Mouse (Mus musculus) hindbrain, embryonic 10.5 days (tissue): Measurements from ENCODE around the gene Fibcd1. TPM values are rescaled to one million over a fixed set of nuclear protein-coding genes. Genes with fewer than 3 reads are reported as not detected.
A peak's percentile ranks its signal among the peaks of the same experiment; 100 is the strongest.

ENCODE experiments used
- DNase-seq: peaks from one replicate; pipeline ENCODE4 v3.0.0-alpha.2; 2017; ENCODE audit warnings: low spot score
- H3K27ac ChIP-seq: fragments of 300-500 bp; sonication (generic); 2 replicates; pipeline ENCODE4 v1.5.1; 2016; ENCODE audit warnings: mild to moderate bottlenecking, moderate library complexity
- H3K27me3 ChIP-seq: fragments of 300-500 bp; sonication (generic); 2 replicates; pipeline ENCODE4 v1.6.1; 2016; ENCODE audit warnings: mild to moderate bottlenecking; ENCODE audit not compliant: poor library complexity, insufficient read depth, severe bottlenecking
- H3K36me3 ChIP-seq: fragments of 300-500 bp; sonication (generic); 2 replicates; pipeline ENCODE4 v1.6.1; 2016; ENCODE audit warnings: mild to moderate bottlenecking, moderate library complexity
- H3K4me1 ChIP-seq: fragments of 300-500 bp; sonication (generic); replicated peaks from 2 replicates; pipeline ENCODE4 v1.6.1; 2016; ENCODE audit warnings: mild to moderate bottlenecking
- H3K4me3 ChIP-seq: fragments of 300-500 bp; sonication (generic); 2 replicates; pipeline ENCODE4 v1.5.1; 2016; ENCODE audit warnings: mild to moderate bottlenecking, moderate library complexity
- H3K9me3 ChIP-seq: fragments of 300-500 bp; sonication (generic); 2 replicates; pipeline ENCODE4 v1.6.1; 2016; ENCODE audit warnings: mild to moderate bottlenecking, moderate library complexity
- WGBS: fragments of 180-500 bp; shearing (Covaris S2); methylation state at CpG from one replicate; pipeline ENCODE4 v1.1.7; 2016; 5-methylcytosine and 5-hydroxymethylcytosine counted together
- polyA plus RNA-seq: library from polyadenylated mRNA; unstranded; fragments of >200 nt; fragmentation: Nextera tagmentation; extraction: Ambion mirVana; gene quantifications from 2 replicates; pipeline ENCODE4 v1.2.1, GENCODE M21; 2016

Fibcd1 gene
- 0.60 and 2.0 TPM in 2 replicates for polyA plus RNA-seq

DNA sequence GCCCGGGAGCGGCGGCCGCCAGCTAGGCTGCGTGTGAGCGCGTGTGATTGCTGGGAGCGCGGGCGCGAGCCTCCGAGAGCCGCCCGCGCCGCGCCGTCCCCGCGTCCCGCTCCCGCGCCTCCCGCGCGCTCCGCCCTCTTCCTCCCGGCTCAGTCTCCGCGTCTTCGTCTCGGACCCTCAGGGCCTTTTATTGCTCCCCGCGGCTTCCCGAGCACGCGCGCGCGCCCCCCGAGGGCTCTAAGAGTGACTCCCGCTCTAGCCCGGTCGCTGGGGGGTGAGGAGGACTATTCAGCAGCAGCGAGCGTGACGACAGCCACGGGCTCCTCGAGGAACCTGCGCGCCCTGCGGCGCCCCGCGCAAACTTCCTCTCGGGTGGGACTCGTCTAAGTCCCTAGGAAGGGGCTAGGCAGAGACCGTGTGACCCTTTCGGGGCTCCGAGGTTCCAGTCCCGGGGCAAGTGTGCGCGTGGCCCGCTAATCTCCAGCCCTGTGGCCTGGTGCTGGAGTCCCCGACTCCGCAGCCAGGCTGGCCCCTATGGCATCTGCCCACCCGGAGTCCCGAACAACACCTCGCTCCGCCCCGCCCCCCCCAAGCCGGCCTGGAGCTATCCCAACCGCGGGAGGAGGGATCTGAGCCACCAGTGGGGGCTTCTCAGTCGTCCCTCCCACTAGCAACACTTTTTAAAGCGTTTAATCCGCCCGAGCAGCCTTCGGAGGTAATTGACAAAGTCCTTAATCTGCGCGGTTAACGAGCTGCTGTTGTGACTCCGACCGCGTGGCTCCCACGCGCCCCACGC is at the start of gene Fibcd1:
Fibcd1 (minus strand) TSS at position 110 of the 796 bp plus-strand sequence.
- Histone ChIP-seq H3K27ac (peak within 1 kb of the TSS; percentile 74), H3K9me3 (no peaks in the 10 kb centered on the region), H3K27me3 (peaks cover 73% of the 10 kb centered on the region), H3K36me3 (no peaks in the 10 kb centered on the region), H3K4me1 (peaks cover 57% of the 10 kb centered on the region), H3K4me3 (peak within 1 kb of the TSS; percentile 67)
- peak; percentile 46 for DNase-seq
- under 1% methylated on average over 87 of the region's 88 CpGs for WGBS

DNA sequence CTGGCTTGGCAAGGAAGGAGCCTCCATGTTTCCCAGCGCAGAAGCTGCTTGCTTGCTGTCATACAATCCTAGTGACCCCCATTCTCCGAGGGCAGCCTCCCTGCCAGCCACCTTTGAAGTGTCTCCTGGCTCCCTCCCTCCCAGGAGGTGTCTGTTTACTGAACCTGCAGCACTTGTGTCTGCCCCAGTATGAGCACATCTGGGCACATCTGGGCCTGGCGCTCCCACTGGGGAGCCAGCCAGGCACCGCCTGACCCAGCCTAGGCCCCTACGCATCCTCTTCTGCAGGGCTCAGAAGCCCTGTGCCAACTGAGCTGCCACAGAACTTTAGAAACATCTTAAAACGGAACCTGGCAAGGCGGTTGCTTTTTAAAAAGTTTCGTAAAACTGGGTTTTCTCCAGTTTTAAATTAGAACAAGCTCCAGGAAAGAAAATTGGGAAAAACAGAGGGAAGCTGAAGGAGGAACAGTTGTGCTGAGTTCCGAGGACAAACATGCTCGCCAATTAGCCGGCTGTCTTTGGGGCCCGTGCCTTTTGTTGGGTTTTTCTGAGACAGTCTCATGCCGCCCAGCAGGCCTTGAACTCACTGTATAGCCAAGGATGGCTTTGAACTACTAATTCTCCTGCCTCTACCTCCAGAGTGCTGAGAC is 48.5 kb upstream of the Fibcd1 start:
- Histone ChIP-seq H3K27ac (no peak overlapping the region), H3K4me3 (no peak overlapping the region), H3K4me1 (peaks cover 50% of the 10 kb centered on the region), H3K36me3 (no peaks in the 10 kb centered on the region), H3K9me3 (no peaks in the 10 kb centered on the region), H3K27me3 (peaks cover 10% of the 10 kb centered on the region)
- WGBS: 45% methylated on average over 13 of the region's 13 CpGs
- peak; percentile 36 for DNase-seq

DNA sequence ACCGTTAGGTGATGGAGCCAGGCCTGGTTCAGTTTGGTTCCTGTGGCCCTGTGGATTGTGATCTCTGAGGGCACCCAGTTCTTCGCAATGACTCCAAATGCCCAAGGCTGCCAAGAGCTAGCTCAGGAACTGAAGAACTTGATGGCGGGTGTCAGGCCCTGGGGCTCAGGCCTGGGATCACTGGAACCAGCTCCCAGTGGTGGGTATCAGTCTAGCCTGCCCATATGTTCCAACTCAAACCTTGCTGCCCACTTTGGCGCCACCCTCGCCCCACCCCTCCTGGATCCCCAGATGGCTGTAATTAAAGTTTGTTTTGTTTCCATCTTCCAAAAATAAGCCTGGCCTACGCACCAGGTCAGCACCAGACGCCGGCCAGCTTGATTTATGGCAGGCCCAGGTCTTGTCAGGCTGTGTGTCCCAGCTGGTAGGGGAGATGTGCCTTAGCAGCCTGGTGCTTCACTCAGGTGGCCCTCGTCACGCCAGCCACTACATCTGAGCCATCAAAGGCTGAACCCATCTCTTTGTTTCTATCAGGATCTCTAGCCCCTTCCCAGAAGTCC is 47.4 kb upstream of the Fibcd1 start:
- Histone ChIP-seq H3K9me3 (no peaks in the 10 kb centered on the region), H3K27me3 (peaks cover 21% of the 10 kb centered on the region), H3K36me3 (no peaks in the 10 kb centered on the region), H3K27ac (peak overlapping the region; percentile 31; the same call in 1 of the 2 replicates), H3K4me3 (no peak overlapping the region), H3K4me1 (peaks cover 45% of the 10 kb centered on the region)
- WGBS: 76% methylated on average over 10 of the region's 10 CpGs
- no peak for DNase-seq

DNA sequence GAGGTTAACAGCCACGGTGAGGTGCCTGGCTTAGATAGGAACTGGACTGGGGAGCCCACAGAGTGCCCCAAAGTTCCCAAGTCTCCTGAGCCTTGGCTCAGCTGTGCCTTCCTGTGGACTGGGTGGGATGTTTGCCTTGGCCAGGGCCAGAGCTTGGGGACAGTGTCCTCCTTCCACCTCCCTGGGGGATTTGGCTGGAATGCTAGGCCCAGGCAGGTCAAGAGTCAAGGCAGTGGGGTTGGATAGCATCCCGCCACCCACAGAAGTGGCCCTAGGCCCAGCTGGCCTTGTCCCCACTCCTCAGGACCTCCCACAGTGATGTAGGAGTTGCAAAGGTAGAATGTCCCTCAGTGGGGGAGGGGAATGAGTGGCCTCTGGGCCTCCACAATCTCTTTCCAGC is 45.4 kb upstream of the Fibcd1 start:
- no peak for DNase-seq
- H3K9me3 ChIP-seq: no peaks in the 10 kb centered on the region
- peaks cover 41% of the 10 kb centered on the region for H3K27me3 ChIP-seq
- peaks cover 55% of the 10 kb centered on the region for H3K4me1 ChIP-seq
- H3K4me3 ChIP-seq: no peak overlapping the region
- WGBS: 86% methylated on average over 2 of the region's 2 CpGs
- peak overlapping the region; percentile 59 for H3K27ac ChIP-seq
- H3K36me3 ChIP-seq: no peaks in the 10 kb centered on the region

- Histone ChIP-seq H3K9me3 (no peaks in the 10 kb centered on the region), H3K27me3 (peaks cover 65% of the 10 kb centered on the region), H3K4me3 (peak overlapping the region; percentile 7; the same call in 1 of the 2 replicates), H3K36me3 (no peaks in the 10 kb centered on the region), H3K4me1 (peaks cover 33% of the 10 kb centered on the region), H3K27ac (no peak overlapping the region)
- no peak for DNase-seq
- 63% methylated on average over 1 of the region's 1 CpGs for WGBS
Measured at GRCm38 (mm10) chr2:31888871-31889270, 43.1 kb upstream of the Fibcd1 start.

DNA sequence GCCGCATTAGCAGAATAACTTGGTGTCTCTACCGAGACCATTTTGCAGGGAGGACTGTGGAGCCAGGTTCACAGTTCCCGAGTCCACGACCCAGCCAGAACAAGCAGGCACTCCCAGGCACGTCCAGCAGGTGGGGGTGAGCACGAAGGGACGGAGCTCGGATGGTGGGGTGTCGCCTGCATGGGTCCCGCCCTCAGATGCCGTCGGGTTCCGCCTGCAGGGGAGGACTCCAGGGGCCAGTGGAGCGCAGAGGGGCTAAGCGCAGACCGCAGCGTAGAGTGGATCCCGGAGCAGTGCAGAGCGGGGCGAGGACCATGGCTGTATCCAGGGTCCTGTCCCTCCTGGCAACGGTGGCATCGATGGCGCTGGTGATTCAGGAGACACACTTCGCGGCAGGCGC is 41.2 kb upstream of the Fibcd1 start, which contains the start of gene Lamc3:
Lamc3 (plus strand) TSS at position 262 of the 400 bp plus-strand sequence.
- Histone ChIP-seq H3K27me3 (peaks cover 83% of the 10 kb centered on the region), H3K4me3 (peak within 1 kb of the TSS; percentile 38), H3K36me3 (no peaks in the 10 kb centered on the region), H3K4me1 (peaks cover 33% of the 10 kb centered on the region), H3K9me3 (no peaks in the 10 kb centered on the region), H3K27ac (peak within 1 kb of the TSS; percentile 40)
- peak; percentile 56 for DNase-seq
- WGBS: 7% methylated on average over 26 of the region's 26 CpGs

GRCm38 (mm10) chr2:31884806-31885205 is 39.0 kb upstream of the Fibcd1 start:
- Histone ChIP-seq H3K27ac (no peak overlapping the region), H3K4me1 (peaks cover 33% of the 10 kb centered on the region), H3K36me3 (no peaks in the 10 kb centered on the region), H3K27me3 (peaks cover 97% of the 10 kb centered on the region), H3K4me3 (no peak overlapping the region), H3K9me3 (no peaks in the 10 kb centered on the region)
- peak; percentile 53 for DNase-seq
- 29% methylated on average over 6 of the region's 6 CpGs for WGBS

- DNase-seq: no peak
- no peaks in the 10 kb centered on the region for H3K9me3 ChIP-seq
- H3K27me3 ChIP-seq: peaks cover 99% of the 10 kb centered on the region
- no peaks in the 10 kb centered on the region for H3K36me3 ChIP-seq
- peaks cover 33% of the 10 kb centered on the region for H3K4me1 ChIP-seq
- H3K4me3 ChIP-seq: no peak overlapping the region
- no peak overlapping the region for H3K27ac ChIP-seq
- 44% methylated on average over 4 of the region's 4 CpGs for WGBS
Measured at GRCm38 (mm10) chr2:31883061-31883460, 37.3 kb upstream of the Fibcd1 start.

GRCm38 (mm10) chr2:31880868-31881267 is 35.1 kb upstream of the Fibcd1 start:
- Histone ChIP-seq H3K36me3 (no peaks in the 10 kb centered on the region), H3K27me3 (peaks cover 96% of the 10 kb centered on the region), H3K4me1 (peaks cover 28% of the 10 kb centered on the region), H3K9me3 (no peaks in the 10 kb centered on the region), H3K4me3 (no peak overlapping the region), H3K27ac (no peak overlapping the region)
- no peak for DNase-seq
- WGBS: 6% methylated on average over 14 of the region's 14 CpGs

DNA sequence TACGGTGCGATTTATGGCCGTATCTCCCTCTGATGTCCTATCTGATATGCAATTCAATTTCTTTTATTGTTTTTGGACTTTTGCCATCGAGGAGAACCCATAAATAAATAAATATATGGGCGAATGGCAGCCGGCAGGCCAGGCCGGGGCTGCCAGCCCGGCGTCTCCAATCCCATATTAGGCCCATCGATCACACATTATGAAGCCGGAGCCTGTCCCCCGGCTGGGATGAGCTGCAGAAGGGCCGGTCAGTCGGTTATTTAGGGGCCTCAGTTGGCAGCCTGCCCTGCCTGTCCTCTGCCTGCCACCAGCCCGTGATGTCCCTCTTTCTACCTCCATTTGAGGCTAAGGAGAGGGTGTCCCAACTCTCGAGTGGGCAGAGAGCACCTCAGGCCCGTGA is 32.8 kb upstream of the Fibcd1 start:
- H3K9me3 ChIP-seq: no peaks in the 10 kb centered on the region
- peaks cover 39% of the 10 kb centered on the region for H3K4me1 ChIP-seq
- peaks cover 86% of the 10 kb centered on the region for H3K27me3 ChIP-seq
- no peak overlapping the region for H3K27ac ChIP-seq
- no peak for DNase-seq
- WGBS: 87% methylated on average over 17 of the region's 17 CpGs
- H3K4me3 ChIP-seq: no peak overlapping the region
- H3K36me3 ChIP-seq: no peaks in the 10 kb centered on the region

DNA sequence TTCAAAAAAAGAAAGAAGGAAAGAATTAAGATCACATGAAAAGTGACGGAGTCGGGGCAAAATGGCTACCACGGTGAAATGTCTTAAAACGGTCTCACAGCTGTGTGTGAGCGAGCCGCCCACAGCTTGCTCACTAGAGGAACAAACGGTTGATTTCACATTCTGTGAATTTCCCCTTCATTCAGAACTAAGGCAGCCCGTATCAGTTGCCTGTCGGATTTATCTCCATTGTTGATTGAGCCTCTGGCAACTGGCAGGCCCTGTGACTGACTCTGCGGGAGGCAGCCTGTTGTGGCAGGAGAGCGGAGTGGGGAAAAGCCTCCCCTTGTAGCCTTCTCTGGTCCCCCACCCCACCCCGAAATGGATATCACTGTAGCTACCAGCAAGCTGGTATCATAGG is 30.6 kb upstream of the Fibcd1 start:
- H3K27me3 ChIP-seq: peaks cover 64% of the 10 kb centered on the region
- no peak overlapping the region for H3K4me3 ChIP-seq
- H3K4me1 ChIP-seq: peaks cover 28% of the 10 kb centered on the region
- H3K27ac ChIP-seq: 0 out of 2 replicates have a peak overlapping the region, but pooled peaks have one; percentile 8
- 24% methylated on average over 12 of the region's 12 CpGs for WGBS
- no peaks in the 10 kb centered on the region for H3K36me3 ChIP-seq
- H3K9me3 ChIP-seq: peaks cover 7% of the 10 kb centered on the region; the same call in 1 of the 2 replicates
- DNase-seq: no peak

DNA sequence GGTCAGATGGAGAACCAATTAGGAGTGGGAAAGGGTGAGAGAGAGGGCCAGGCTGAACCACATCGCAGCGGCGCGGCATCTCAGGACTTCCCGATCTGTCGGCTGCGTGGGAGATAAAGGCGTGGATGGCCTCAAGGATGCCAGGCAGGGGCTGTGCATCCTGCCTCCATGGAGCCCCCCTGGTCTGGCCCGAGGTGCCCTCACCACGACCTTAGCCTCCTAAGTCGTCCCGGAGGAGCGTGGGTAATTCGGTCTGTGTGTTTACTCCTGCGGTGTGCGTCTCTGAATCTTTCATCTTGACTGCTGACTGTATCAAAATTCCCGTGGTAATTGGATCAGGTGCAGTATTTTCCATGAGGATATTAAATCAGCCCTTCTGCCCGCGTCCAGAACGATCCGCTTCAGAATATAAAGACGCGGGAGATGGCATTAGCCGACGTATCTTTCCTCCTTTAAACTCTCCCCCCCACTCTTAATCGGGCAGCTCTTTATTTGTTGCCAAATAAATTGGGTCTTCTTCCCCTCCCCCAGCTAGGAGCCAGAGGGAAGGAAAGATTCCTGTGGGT is 28.6 kb upstream of the Fibcd1 start:
- DNase-seq: no peak
- Histone ChIP-seq H3K27ac (no peak overlapping the region), H3K9me3 (peaks cover 7% of the 10 kb centered on the region; the same call in 1 of the 2 replicates), H3K27me3 (peaks cover 44% of the 10 kb centered on the region), H3K36me3 (no peaks in the 10 kb centered on the region), H3K4me1 (peaks cover 17% of the 10 kb centered on the region), H3K4me3 (no peak overlapping the region)
- WGBS: 75% methylated on average over 26 of the region's 26 CpGs
